Mouse (Mus musculus) kidney, adult 10 weeks (tissue): ENCODE measurements around the gene Tgif1. TPM values are rescaled to one million over a fixed set of nuclear protein-coding genes. Genes with fewer than 3 reads are reported as not detected.

ENCODE experiments used
- polyA plus RNA-seq: library from polyadenylated mRNA; stranded (reverse); fragments of 350-450 nt; fragmentation: Illumina TruSeq; extraction: RNeasy Lipid Tissue Mini Kit (QIAGEN cat#74804); gene quantifications from one replicate; pipeline ENCODE4 v1.2.3, GENCODE M21; 2014; ENCODE audit warnings: low read depth, low replicate concordance

Tgif1 gene
- polyA plus RNA-seq = 20.7 TPM

DNA sequence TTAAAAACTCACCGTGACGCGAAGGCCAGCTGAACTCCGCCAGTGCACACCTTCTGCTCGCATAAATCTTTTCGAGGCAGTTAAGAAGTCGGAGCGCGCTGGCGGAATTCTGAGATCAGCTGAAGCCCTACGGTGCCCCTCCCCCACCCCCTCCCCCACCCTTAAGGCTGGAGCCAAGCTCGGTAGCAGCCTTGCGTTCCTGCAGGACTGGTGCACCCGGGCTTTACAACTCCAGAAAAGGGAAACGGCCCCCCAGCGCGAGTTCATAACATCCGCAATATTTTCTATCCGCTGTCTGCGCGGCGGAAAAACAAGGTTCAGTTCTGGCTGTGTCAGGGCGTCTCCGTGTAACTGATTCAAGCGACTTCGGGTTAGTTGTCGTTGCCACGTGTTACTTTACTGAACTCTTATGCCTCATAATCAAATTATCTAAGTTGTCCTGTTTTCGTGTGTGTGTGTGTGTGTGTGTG is at the start of gene Tgif1:
Gene Tgif1, minus strand, starts transcription at position 111 of the 470 bp plus-strand sequence.

Other genes starting within 250 kb of the Tgif1 start
- 1.9 TPM for gene Myom1, start 149.1 kb upstream of the Tgif1 start, polyA plus RNA-seq
- gene Myl12a, start 149.3 kb upstream of the Tgif1 start, polyA plus RNA-seq = 188 TPM